Mouse (Mus musculus) lung, adult 2 months (tissue): Measurements from ENCODE around the gene Pirb. TPM values are rescaled to one million over a fixed set of nuclear protein-coding genes. Genes with fewer than 3 reads are reported as not detected.

ENCODE experiments used
- DNase-seq: peaks from one replicate; pipeline ENCODE4 v3.0.0; 2022
- H3K4me1 ChIP-seq: fragments of 200-500 bp; 2 replicates; pipeline ENCODE4 v1.6.1; 2011; ENCODE audit warnings: low read length; ENCODE audit not compliant: control insufficient read depth, insufficient read depth
- H3K4me3 ChIP-seq: fragments of 200-500 bp; replicated peaks from 2 replicates; pipeline ENCODE3; 2011; ENCODE audit warnings: low read depth, mild to moderate bottlenecking, control low read depth, low read length; ENCODE audit errors: extremely low read depth
- CTCF ChIP-seq: fragments of 200-500 bp; IDR thresholded peaks from 2 replicates; pipeline ENCODE4 v1.5.1; 2011; ENCODE audit warnings: mild to moderate bottlenecking, low read length, control low read depth; ENCODE audit not compliant: insufficient read depth
- POLR2A ChIP-seq: fragments of 200-500 bp; IDR thresholded peaks from 2 replicates; pipeline ENCODE4 v1.6.1; 2011; ENCODE audit warnings: low read depth, mild to moderate bottlenecking, control low read depth, low read length, borderline replicate concordance; ENCODE audit errors: extremely low read depth
- WGBS: fragments of 180-500 bp; shearing (Covaris S2); methylation state at CpG from one replicate; pipeline ENCODE4 v1.1.7; 2018; 5-methylcytosine and 5-hydroxymethylcytosine counted together
- polyA plus RNA-seq: library from polyadenylated mRNA; depleted of rRNA; stranded (reverse); fragments of >200 nt; gene quantifications from 2 replicates; pipeline ENCODE4 v1.2.3, GENCODE M21; 2012

Gene Pirb
- polyA plus RNA-seq, 1 experiment, result 27.7 TPM

- Histone ChIP-seq H3K4me1 (no peaks in the 10 kb centered on the region), H3K4me3 (peak within 1 kb of the TSS; percentile 59)
- DNase-seq, result peak; percentile 95
- TF ChIP-seq CTCF (no peak), POLR2A (peak; percentile 96; the same call in 1 of the 2 replicates)
- under 1% methylated on average over 55 of the region's 55 CpGs for WGBS
These were observed 27.0 kb downstream of the Pirb start, which contains the start of gene Mboat7 for GRCm38 (mm10) chr7:3692987-3693808. Gene Mboat7 (minus strand): TSS chr7:3693523.

- Histone ChIP-seq H3K4me1 (no peaks in the 10 kb centered on the region), H3K4me3 (peak within 1 kb of the TSS; percentile 59)
- DNase-seq, result no peak
- WGBS, result under 1% methylated on average over 49 of the region's 49 CpGs
- TF ChIP-seq POLR2A, result no peak
- TF ChIP-seq CTCF, result no peak
These were observed 27.7 kb downstream of the Pirb start, which contains the start of gene Tsen34 for GRCm38 (mm10) chr7:3692382-3692986. Gene Tsen34 (plus strand): TSS chr7:3692863.

- no peak for DNase-seq
- Histone ChIP-seq H3K4me3 (peak overlapping the region; percentile 59), H3K4me1 (no peaks in the 10 kb centered on the region)
- WGBS, result 31% methylated on average over 3 of the region's 3 CpGs
- no peak for TF ChIP-seq CTCF
- TF ChIP-seq POLR2A, result no peak
These were observed 28.3 kb downstream of the Pirb start for GRCm38 (mm10) chr7:3691919-3692318.

- no peak overlapping the region for H3K4me3 ChIP-seq
- DNase-seq, result no peak
- no peaks in the 10 kb centered on the region for H3K4me1 ChIP-seq
- 88% methylated on average over 31 of the region's 31 CpGs for WGBS
- no peak for TF ChIP-seq POLR2A
- no peak for TF ChIP-seq CTCF
These were observed 34.6 kb downstream of the Pirb start for GRCm38 (mm10) chr7:3685400-3686187.

- no peak overlapping the region for H3K4me3 ChIP-seq
- TF ChIP-seq CTCF, result no peak
- no peak for TF ChIP-seq POLR2A
- H3K4me1 ChIP-seq, result no peaks in the 10 kb centered on the region
- WGBS, result 84% methylated on average over 8 of the region's 8 CpGs
- no peak for DNase-seq
These were observed 35.5 kb downstream of the Pirb start for GRCm38 (mm10) chr7:3684698-3685097.

GRCm38 (mm10) chr7:3683908-3684550 lies 36.2 kb downstream of the Pirb start:
- no peak for DNase-seq
- Histone ChIP-seq H3K4me3 (no peak overlapping the region), H3K4me1 (no peaks in the 10 kb centered on the region)
- TF ChIP-seq CTCF, result no peak
- no peak for TF ChIP-seq POLR2A
- WGBS, result 78% methylated on average over 10 of the region's 10 CpGs

GRCm38 (mm10) chr7:3677342-3677741 lies 42.8 kb downstream of the Pirb start, which contains the start of gene Tmc4:
Gene Tmc4 (minus strand): TSS chr7:3677553.
- TF ChIP-seq POLR2A, result 0 out of 2 replicates have a peak, but pooled peaks have one; percentile 12
- no peak for TF ChIP-seq CTCF
- no peaks in the 10 kb centered on the region for H3K4me1 ChIP-seq
- peak; percentile 59 for DNase-seq
- peak within 1 kb of the TSS; percentile 65 for H3K4me3 ChIP-seq
- 52% methylated on average over 9 of the region's 9 CpGs for WGBS

GRCm38 (mm10) chr7:3676371-3676770 lies 43.8 kb downstream of the Pirb start:
- Histone ChIP-seq H3K4me1 (no peaks in the 10 kb centered on the region), H3K4me3 (no peak overlapping the region)
- DNase-seq, result no peak
- TF ChIP-seq CTCF (no peak), POLR2A (no peak)
- WGBS, result 70% methylated on average over 12 of the region's 12 CpGs

GRCm38 (mm10) chr7:3675228-3675548 lies 45.0 kb downstream of the Pirb start:
- no peak for TF ChIP-seq POLR2A
- TF ChIP-seq CTCF, result no peak
- DNase-seq, result no peak
- H3K4me1 ChIP-seq, result no peaks in the 10 kb centered on the region
- H3K4me3 ChIP-seq, result no peak overlapping the region
- WGBS, result 85% methylated on average over 3 of the region's 3 CpGs
